Mouse (Mus musculus): ENCODE measurements at regions not wholly inside any gene's neighbourhood (a gene's known extent, or its start where the extent isn't known, plus 50 kb on each side); places are given as distances from the start of the nearest gene placed in this dataset.

- H3K27ac ChIP-seq (replicated peaks; ENCODE audit: low read depth, low read length), result no peak overlapping the region
- H3K4me1 ChIP-seq (ENCODE audit: control insufficient read depth, insufficient read depth, insufficient read length, low read length), result no peaks in the 10 kb centered on the region
- H3K4me3 ChIP-seq (ENCODE audit: insufficient read depth, low read depth, low read length), result no peak overlapping the region
Observed at GRCm38 (mm10) chr7:68415890-68416289, 142.3 kb downstream of the Fam169b start.

GRCm38 (mm10) chr7:68412786-68413185 is 139.1 kb downstream of the Fam169b start:
- Histone ChIP-seq H3K4me1 (ENCODE audit: control insufficient read depth, insufficient read depth, insufficient read length, low read length) (no peaks in the 10 kb centered on the region), H3K4me3 (ENCODE audit: insufficient read depth, low read depth, low read length) (no peak overlapping the region), H3K27ac (replicated peaks; ENCODE audit: low read depth, low read length) (no peak overlapping the region)

Data from brown adipose tissue, adult 24 weeks (tissue).